Mouse (Mus musculus) heart, embryonic 12.5 days (tissue): ENCODE data around the gene Npnt. TPM values are rescaled to one million over a fixed set of nuclear protein-coding genes. Genes with fewer than 3 reads are reported as not detected.

Experiments
- ATAC-seq: fragments of 200-750 bp; cut with Nextera tagmentation; 2 replicates; pipeline ENCODE4 v1.8.0; 2017; ENCODE audit warnings: moderate TSS enrichment, moderate library complexity; ENCODE audit not compliant: insufficient number of reproducible peaks, low FRiP score
- H3K27ac ChIP-seq: fragments of 300-500 bp; sonication (generic); 2 replicates; pipeline ENCODE4 v1.5.1; 2016; ENCODE audit warnings: mild to moderate bottlenecking, moderate library complexity; ENCODE audit not compliant: poor library complexity, severe bottlenecking
- H3K27me3 ChIP-seq: fragments of 300-500 bp; sonication (generic); replicated peaks from 2 replicates; pipeline ENCODE4 v1.6.1; 2016; ENCODE audit warnings: mild to moderate bottlenecking, moderate library complexity
- H3K36me3 ChIP-seq: fragments of 300-500 bp; sonication (generic); 2 replicates; pipeline ENCODE4 v1.6.1; 2016; ENCODE audit warnings: mild to moderate bottlenecking, moderate library complexity
- H3K4me1 ChIP-seq: fragments of 300-500 bp; sonication (generic); replicated peaks from 2 replicates; pipeline ENCODE4 v1.6.1; 2016; ENCODE audit warnings: mild to moderate bottlenecking
- H3K4me2 ChIP-seq: fragments of 300-500 bp; sonication (generic); 2 replicates; pipeline ENCODE4 v1.6.1; 2016; ENCODE audit warnings: mild to moderate bottlenecking, moderate library complexity
- H3K4me3 ChIP-seq: fragments of 300-500 bp; sonication (generic); 2 replicates; pipeline ENCODE4 v1.5.1; 2016; ENCODE audit warnings: mild to moderate bottlenecking
- H3K9ac ChIP-seq: fragments of 300-500 bp; sonication (generic); 2 replicates; pipeline ENCODE4 v1.6.1; 2016; ENCODE audit warnings: mild to moderate bottlenecking, moderate library complexity
- H3K9me3 ChIP-seq: fragments of 300-500 bp; sonication (generic); replicated peaks from 2 replicates; pipeline ENCODE4 v1.6.1; 2016; ENCODE audit warnings: mild to moderate bottlenecking, moderate library complexity
- WGBS: fragments of 180-500 bp; shearing (Covaris S2); methylation state at CpG from one replicate; pipeline ENCODE4 v1.1.7; 2016; 5-methylcytosine and 5-hydroxymethylcytosine counted together
- polyA plus RNA-seq: library from polyadenylated mRNA; unstranded; fragments of >200 nt; fragmentation: Nextera tagmentation; extraction: Ambion mirVana; gene quantifications from 2 replicates; pipeline ENCODE4 v1.2.1, GENCODE M21; 2016

The Npnt gene
- polyA plus RNA-seq, 1 experiment from 2014 or later = 23.7 TPM

DNA sequence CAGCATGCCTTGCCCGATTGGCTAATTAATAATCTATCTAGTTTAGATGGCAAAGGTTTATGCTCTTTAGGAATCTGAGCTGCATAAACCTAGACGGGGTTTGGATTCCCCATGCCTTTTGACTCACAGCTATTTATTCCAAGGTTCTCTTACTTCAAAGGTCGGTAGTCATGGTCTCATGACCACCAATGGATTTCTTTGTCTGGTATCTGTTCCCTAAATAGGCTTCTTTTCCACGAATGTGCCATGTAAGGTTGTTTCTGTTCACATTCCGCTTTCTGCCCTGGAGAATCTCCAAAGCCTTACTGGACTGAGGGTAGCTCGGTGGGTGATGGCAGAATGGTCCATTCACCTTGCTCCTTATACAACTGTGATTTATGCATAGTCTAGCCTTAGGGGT lies 80.0 kb downstream of the Npnt start:
- no peaks in the 10 kb centered on the region for H3K27me3 ChIP-seq
- 78% methylated on average over 6 of the region's 6 CpGs for WGBS
- no peak for ATAC-seq
- no peak overlapping the region for H3K9ac ChIP-seq
- no peak overlapping the region for H3K4me2 ChIP-seq
- H3K4me3 ChIP-seq = no peak overlapping the region
- H3K9me3 ChIP-seq = no peaks in the 10 kb centered on the region
- H3K4me1 ChIP-seq = peaks cover 17% of the 10 kb centered on the region
- H3K36me3 ChIP-seq = no peaks in the 10 kb centered on the region
- no peak overlapping the region for H3K27ac ChIP-seq

DNA sequence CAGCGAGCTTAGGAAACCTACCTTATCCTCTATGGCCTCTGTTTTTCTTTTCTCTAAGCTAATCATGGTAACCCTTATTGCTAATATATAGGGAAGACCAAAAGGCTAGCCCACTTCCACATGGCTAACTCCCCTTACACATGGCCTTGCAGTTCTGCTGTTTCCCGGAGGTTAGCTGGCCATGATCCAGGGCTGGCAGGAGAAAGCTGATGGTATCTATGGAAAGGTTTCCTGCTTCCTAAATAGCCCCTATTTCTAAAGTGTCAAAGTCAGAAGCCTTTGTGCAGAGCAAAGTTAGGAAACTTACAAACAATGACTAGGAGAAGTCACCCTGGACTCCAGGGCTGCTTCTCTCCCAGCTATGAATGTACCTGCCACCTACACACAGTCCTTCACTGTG lies 81.3 kb downstream of the Npnt start:
- H3K4me2 ChIP-seq = no peak overlapping the region
- peaks cover 17% of the 10 kb centered on the region for H3K4me1 ChIP-seq
- no peak overlapping the region for H3K9ac ChIP-seq
- 43% methylated on average over 2 of the region's 2 CpGs for WGBS
- H3K27ac ChIP-seq = no peak overlapping the region
- no peaks in the 10 kb centered on the region for H3K27me3 ChIP-seq
- no peaks in the 10 kb centered on the region for H3K9me3 ChIP-seq
- H3K36me3 ChIP-seq = no peaks in the 10 kb centered on the region
- no peak overlapping the region for H3K4me3 ChIP-seq
- ATAC-seq = 0 out of 2 replicates have a peak, but pooled peaks have one; percentile 25

DNA sequence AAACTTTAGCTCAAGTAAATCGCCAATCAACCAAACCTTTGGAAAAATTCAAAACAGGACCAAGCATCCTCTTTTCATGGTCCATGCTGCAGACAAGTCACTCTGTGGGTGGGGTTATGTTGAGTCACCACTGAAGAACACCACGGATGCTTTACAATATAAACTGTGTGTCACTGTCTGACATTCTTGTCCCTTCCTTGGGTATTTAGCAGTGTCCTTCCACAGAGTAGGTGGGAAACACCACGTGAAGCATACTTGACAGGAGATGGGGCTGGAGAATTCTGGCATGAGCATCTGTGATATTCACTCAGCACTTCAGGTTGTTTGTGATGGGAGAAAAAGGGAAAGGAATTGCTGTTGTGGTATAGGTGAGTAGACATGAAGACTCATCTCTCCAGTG lies 83.1 kb downstream of the Npnt start:
- no peak overlapping the region for H3K4me3 ChIP-seq
- H3K36me3 ChIP-seq = no peaks in the 10 kb centered on the region
- no peak overlapping the region for H3K4me2 ChIP-seq
- H3K4me1 ChIP-seq = peaks cover 17% of the 10 kb centered on the region
- 80% methylated on average over 3 of the region's 3 CpGs for WGBS
- H3K9ac ChIP-seq = no peak overlapping the region
- no peaks in the 10 kb centered on the region for H3K27me3 ChIP-seq
- no peaks in the 10 kb centered on the region for H3K9me3 ChIP-seq
- no peak for ATAC-seq
- no peak overlapping the region for H3K27ac ChIP-seq

DNA sequence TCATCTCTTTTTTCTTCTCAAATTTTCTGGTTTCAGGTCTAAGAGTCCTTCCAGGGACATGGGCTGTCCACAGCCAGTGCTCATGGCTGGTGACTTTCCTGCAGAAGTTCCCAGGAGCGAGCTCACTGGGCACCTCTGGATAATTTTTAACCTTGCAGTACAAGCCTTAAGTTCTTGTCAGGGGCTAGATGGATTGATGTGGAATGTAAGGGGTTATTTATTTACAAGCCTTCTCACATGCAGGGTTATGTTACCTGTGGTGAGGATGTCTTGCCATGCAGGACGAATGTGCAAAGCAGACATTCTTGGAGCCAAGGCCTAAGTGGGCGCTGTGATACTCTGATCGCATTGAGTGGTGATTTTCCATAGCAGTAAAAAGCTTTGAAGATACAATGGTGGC lies 84.5 kb downstream of the Npnt start:
- Histone ChIP-seq H3K4me3 (no peak overlapping the region), H3K4me1 (peaks cover 10% of the 10 kb centered on the region), H3K27me3 (no peaks in the 10 kb centered on the region), H3K36me3 (no peaks in the 10 kb centered on the region), H3K9me3 (no peaks in the 10 kb centered on the region), H3K27ac (no peak overlapping the region), H3K4me2 (no peak overlapping the region), H3K9ac (no peak overlapping the region)
- no peak for ATAC-seq
- 85% methylated on average over 4 of the region's 4 CpGs for WGBS

DNA sequence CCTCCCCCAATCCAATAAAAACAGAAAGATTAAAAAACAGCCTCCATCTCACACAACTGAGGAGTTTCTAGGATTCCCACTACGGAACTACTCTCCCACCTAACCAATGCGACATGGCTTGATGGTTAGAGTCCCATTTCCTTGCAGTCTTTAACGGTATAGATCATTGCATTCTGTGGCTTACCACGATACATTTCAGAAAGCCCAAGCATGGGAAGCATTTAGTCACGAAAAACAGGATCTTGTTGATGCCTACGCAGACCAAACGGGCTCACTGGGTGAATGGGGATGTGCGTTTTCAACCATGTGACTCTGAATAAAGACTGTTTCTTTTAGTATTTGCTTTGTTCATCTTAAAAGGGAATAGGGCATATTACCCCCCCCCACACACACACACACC lies 85.1 kb downstream of the Npnt start:
- Histone ChIP-seq H3K4me3 (no peak overlapping the region), H3K27ac (no peak overlapping the region), H3K9ac (no peak overlapping the region), H3K4me1 (peaks cover 14% of the 10 kb centered on the region), H3K4me2 (no peak overlapping the region), H3K36me3 (no peaks in the 10 kb centered on the region), H3K27me3 (no peaks in the 10 kb centered on the region), H3K9me3 (no peaks in the 10 kb centered on the region)
- no peak for ATAC-seq
- 84% methylated on average over 8 of the region's 8 CpGs for WGBS

GRCm38 (mm10) chr3:132864329-132864919 lies 85.7 kb downstream of the Npnt start:
- H3K9ac ChIP-seq = no peak overlapping the region
- no peak overlapping the region for H3K27ac ChIP-seq
- 67% methylated on average over 14 of the region's 14 CpGs for WGBS
- no peak overlapping the region for H3K4me3 ChIP-seq
- H3K27me3 ChIP-seq = no peaks in the 10 kb centered on the region
- H3K36me3 ChIP-seq = no peaks in the 10 kb centered on the region
- ATAC-seq = no peak
- H3K4me1 ChIP-seq = peaks cover 19% of the 10 kb centered on the region
- H3K4me2 ChIP-seq = no peak overlapping the region
- no peaks in the 10 kb centered on the region for H3K9me3 ChIP-seq

GRCm38 (mm10) chr3:132863843-132864242 lies 86.2 kb downstream of the Npnt start:
- Histone ChIP-seq H3K9me3 (no peaks in the 10 kb centered on the region), H3K4me2 (no peak overlapping the region), H3K4me1 (peaks cover 16% of the 10 kb centered on the region), H3K9ac (no peak overlapping the region), H3K27ac (no peak overlapping the region), H3K4me3 (no peak overlapping the region), H3K27me3 (no peaks in the 10 kb centered on the region), H3K36me3 (no peaks in the 10 kb centered on the region)
- no peak for ATAC-seq
- 73% methylated on average over 13 of the region's 13 CpGs for whole genome bisulfite sequencing

DNA sequence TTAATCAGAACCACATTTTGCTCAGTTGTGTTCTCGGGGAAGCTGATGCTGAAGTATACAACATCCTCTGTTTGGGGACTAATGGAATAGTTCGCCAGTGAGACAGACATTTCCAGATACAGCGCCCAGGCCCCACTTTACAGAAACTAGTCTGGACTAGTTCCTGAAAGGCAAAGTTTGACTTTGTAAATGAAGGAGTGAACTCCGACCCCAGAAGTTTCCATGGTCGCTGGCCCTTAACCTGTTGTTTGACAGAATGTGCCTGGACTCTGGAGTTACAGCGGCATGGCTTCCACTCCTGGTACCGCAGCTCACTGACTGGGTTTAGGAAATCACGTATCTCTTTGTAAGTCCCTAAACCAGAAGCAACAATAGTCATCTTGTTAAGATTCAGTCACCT lies 89.3 kb downstream of the Npnt start:
- no peaks in the 10 kb centered on the region for H3K36me3 ChIP-seq
- ATAC-seq = no peak
- WGBS = 80% methylated on average over 8 of the region's 8 CpGs
- H3K9ac ChIP-seq = no peak overlapping the region
- H3K9me3 ChIP-seq = no peaks in the 10 kb centered on the region
- H3K4me3 ChIP-seq = no peak overlapping the region
- H3K27me3 ChIP-seq = no peaks in the 10 kb centered on the region
- H3K4me1 ChIP-seq = peaks cover 13% of the 10 kb centered on the region
- no peak overlapping the region for H3K27ac ChIP-seq
- no peak overlapping the region for H3K4me2 ChIP-seq

DNA sequence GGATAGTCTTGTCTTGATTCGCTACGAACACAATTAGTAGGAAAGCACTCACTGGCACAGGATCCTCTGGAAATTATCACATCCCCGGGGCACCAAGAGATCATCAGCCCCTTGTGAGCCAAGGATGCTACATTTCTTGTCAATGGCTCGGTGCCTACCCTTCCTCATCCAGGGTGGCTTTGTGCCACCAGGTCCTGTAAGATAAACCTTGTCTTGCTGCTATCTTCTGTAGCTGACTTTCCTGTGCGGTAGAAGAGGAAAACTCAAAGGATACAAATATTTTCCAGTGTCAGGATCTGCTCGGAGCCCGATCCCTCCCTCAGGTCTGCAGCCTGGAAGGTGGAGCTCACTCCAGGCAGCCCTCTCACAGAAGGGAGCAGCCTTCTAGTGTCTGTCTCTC lies 90.5 kb downstream of the Npnt start:
- no peak overlapping the region for H3K9ac ChIP-seq

DNA sequence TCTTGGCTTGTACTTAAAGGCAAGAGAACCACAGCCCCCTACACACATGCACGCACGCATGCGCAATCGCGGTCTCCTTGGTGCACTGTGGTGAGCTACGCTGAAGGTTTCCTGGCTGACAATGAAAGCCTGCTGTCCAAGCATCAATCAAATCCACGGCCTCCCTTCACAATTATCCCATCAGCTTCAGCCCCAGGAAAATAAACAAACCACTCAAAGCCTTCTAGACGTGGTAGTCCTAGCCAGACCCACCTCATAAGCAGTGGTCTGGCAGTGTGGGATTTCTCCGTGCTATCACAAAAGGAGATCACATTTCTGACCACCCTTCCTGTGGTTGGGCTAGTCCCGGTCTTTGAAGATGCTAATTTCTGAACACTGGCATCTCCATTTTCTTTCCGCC lies 91.2 kb downstream of the Npnt start:
- H3K4me3 ChIP-seq = no peak overlapping the region
- no peaks in the 10 kb centered on the region for H3K9me3 ChIP-seq
- peaks cover 14% of the 10 kb centered on the region for H3K4me1 ChIP-seq
- no peak for ATAC-seq
- no peak overlapping the region for H3K4me2 ChIP-seq
- H3K27ac ChIP-seq = no peak overlapping the region
- H3K9ac ChIP-seq = no peak overlapping the region
- 57% methylated on average over 11 of the region's 11 CpGs for WGBS
- H3K27me3 ChIP-seq = no peaks in the 10 kb centered on the region
- H3K36me3 ChIP-seq = no peaks in the 10 kb centered on the region

More for the DNA sequence above, 90.5 kb downstream of the Npnt start:
- no peaks in the 10 kb centered on the region for H3K36me3 ChIP-seq
- peaks cover 14% of the 10 kb centered on the region for H3K4me1 ChIP-seq
- H3K9me3 ChIP-seq = no peaks in the 10 kb centered on the region
- no peak overlapping the region for H3K27ac ChIP-seq
- no peak overlapping the region for H3K4me2 ChIP-seq
- no peaks in the 10 kb centered on the region for H3K27me3 ChIP-seq
- WGBS = 53% methylated on average over 7 of the region's 7 CpGs
- H3K4me3 ChIP-seq = no peak overlapping the region
- no peak for ATAC-seq

DNA sequence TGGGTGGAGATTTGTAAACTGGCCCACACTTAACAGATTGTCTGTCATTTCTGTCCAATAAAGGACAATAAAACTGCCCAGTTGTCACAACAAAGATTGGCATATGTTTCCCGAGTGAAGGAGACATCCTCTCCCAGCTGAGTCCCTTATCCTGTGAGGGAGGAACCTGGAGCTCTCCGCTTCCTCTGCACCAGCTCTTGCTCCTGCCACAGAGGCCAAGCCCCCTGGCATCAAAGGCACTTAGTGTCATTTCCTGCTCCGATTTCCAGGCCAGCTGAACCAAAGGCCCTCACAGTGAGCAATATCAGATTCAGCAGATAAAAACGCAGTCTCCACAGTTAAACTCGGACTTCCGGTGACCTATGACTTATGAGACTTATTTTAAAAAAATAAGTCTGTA lies 93.4 kb downstream of the Npnt start:
- no peak for ATAC-seq
- WGBS = 46% methylated on average over 6 of the region's 6 CpGs
- no peak overlapping the region for H3K27ac ChIP-seq
- H3K4me1 ChIP-seq = peaks cover 25% of the 10 kb centered on the region
- H3K27me3 ChIP-seq = no peaks in the 10 kb centered on the region
- no peaks in the 10 kb centered on the region for H3K9me3 ChIP-seq
- H3K9ac ChIP-seq = no peak overlapping the region
- no peak overlapping the region for H3K4me3 ChIP-seq
- H3K4me2 ChIP-seq = no peak overlapping the region
- H3K36me3 ChIP-seq = no peaks in the 10 kb centered on the region

GRCm38 (mm10) chr3:132855458-132856212 lies 94.5 kb downstream of the Npnt start:
- no peak overlapping the region for H3K9ac ChIP-seq
- ATAC-seq = no peak
- no peak overlapping the region for H3K4me2 ChIP-seq
- 56% methylated on average over 9 of the region's 9 CpGs for WGBS
- H3K4me3 ChIP-seq = no peak overlapping the region
- H3K4me1 ChIP-seq = peaks cover 25% of the 10 kb centered on the region
- H3K27me3 ChIP-seq = no peaks in the 10 kb centered on the region
- H3K9me3 ChIP-seq = no peaks in the 10 kb centered on the region
- H3K36me3 ChIP-seq = no peaks in the 10 kb centered on the region
- H3K27ac ChIP-seq = no peak overlapping the region
